Mouse (Mus musculus): ENCODE data around the gene Elovl2. TPM values are rescaled to one million over a fixed set of nuclear protein-coding genes. Genes with fewer than 3 reads are reported as not detected.

The Elovl2 gene
- total RNA-seq, 2 experiments from 2014 or later, result 0.16 TPM; not detected in 1

DNA sequence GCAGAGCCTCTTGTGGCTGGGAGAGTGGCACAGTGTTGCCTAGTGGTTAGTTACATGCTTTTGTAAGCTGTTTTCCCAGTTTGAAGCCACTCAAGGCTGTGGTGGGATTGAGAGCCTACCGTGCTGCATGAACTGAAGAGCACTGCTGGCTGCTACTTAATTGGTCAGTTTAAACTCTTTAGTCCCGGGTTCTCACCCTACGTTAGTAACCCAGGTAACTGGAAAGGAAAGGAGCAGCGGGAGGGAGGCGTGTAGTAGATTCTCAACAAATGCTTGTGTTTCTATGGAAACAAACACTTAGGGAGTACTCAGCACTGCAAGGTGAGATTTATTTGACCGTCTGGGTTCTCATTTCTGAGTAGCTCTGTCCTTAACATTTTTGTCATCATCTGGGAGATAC, 32.3 kb downstream of the Elovl2 start:
- DNase-seq (ENCODE audit: low spot score), result no peak

DNA sequence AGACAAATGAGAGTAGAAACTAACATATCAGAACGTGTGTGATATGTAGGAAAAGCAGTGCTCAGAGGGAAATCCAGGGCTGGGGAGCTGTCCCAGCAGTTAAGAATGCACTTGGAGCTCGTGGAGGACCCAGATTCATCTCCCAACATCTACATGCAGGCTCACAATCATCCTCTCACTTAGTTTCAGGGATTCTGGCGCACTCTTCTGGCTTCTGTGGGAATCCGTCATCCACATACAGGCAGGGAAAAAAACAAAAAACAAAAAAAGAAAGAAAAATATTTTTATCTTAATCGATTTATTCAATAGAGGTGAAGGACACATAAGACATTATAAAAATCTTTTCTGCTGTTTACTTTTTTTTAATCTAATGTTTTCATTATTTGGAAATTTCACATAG, 61.8 kb downstream of the Elovl2 start:
- intact Hi-C loops (cut with DNase I), result no loop called here
- no peak for DNase-seq (ENCODE audit: low spot score)

More for the DNA sequence above, 32.3 kb downstream of the Elovl2 start:
- intact Hi-C loops (cut with DNase I), result no loop called here

- intact Hi-C loops (cut with DNase I), result no loop called here
Measured at GRCm38 (mm10) chr13:41153146-41153545, 67.1 kb downstream of the Elovl2 start.

DNA sequence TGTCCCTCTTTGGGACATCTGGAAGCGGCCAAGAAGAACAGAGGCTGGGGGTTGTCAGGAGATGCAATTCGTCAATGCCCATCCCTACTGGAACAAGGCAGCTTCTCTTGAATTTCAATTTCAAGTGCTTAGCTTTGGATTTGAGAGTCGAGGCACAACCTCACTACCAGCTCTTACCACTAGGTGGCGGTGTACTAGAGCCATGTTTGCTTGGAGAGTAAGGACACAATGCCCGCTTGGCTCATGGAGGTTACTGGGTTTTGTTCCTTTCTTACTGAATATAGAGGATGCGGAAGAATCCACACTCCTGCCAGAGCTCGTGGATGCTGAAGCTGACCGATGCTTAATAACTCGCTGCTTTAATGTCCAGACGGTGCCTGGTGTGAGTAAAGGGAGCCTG, 73.9 kb downstream of the Elovl2 start:
- DNase-seq (ENCODE audit: low spot score), result no peak
- intact Hi-C loops (cut with DNase I), result loop anchor here (1.0 to 5.0 kb wide), 2 partner anchors 92 to 486 kb away; no protein-coding TSS in a partner anchor

More at GRCm38 (mm10) chr13:41153146-41153545, 67.1 kb downstream of the Elovl2 start:
- no peak for DNase-seq (ENCODE audit: low spot score)

DNA sequence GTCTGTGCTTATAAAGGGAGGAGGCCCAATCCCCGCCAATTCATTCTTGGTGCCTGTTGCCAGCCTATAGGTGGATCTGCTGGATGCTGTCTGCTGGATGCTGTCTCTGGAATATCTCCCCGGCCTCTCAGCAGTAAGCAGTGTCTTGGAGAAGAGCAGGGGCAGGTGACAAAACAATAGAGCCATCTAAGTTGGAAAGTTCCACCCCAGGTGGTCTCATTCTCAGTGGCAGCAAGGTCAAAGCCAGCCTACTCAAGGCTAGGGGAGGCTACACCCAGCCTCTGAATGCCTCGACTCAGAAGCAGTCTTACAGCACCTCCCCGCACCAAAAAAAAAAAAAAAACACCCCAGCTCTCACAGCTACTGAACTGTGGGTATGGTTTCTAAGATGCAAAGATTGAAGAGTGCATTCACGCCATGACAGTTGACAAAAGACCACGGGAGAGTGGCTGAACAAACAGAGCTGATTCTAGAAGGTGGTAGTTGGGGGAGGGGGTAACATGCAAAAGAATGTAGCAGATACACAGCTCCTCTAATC, 74.7 kb downstream of the Elovl2 start:
- DNase-seq (ENCODE audit: low spot score), result no peak
- intact Hi-C loops (cut with DNase I), result loop anchor here (5.0 kb wide), 1 partner anchor 487 kb away; no protein-coding TSS in a partner anchor

- intact Hi-C loops (cut with DNase I), result no loop called here
- no peak for DNase-seq (ENCODE audit: low spot score)
Measured at GRCm38 (mm10) chr13:41134901-41135300, 85.3 kb downstream of the Elovl2 start.

Other genes starting within 250 kb of the Elovl2 start
- gene Pak1ip1, start 219.4 kb downstream of the Elovl2 start, total RNA-seq (2021), result 10 to 100 TPM; 24.3 to 24.8 TPM
- gene Tmem14c, start 204.1 kb downstream of the Elovl2 start, total RNA-seq (2021), result 100 to 1,000 TPM; 188 to 203 TPM
- gene Mak, start 140.7 kb downstream of the Elovl2 start, total RNA-seq (2021), result not detected
- gene Gcm2, start 109.4 kb downstream of the Elovl2 start, total RNA-seq (2021), result not detected
- not detected for gene Sycp2l, start 106.1 kb downstream of the Elovl2 start, total RNA-seq (2021)
- 10 to 100 TPM; 23.3 to 24.5 TPM for gene Smim13, start 29.4 kb upstream of the Elovl2 start, total RNA-seq (2021)
- gene Gm17364, start 53.6 kb upstream of the Elovl2 start, total RNA-seq (2021), result not detected